Mouse (Mus musculus): Measurements from ENCODE around the gene Nfic.

GRCm38 (mm10) chr10:81378553-81379182, 76.8 kb downstream of the Nfic start:
- no peak for TF ChIP-seq POLR2A (IDR thresholded peaks at IDR 0.05; ENCODE audit: borderline replicate concordance, low read depth, low read length)
- TF ChIP-seq CTCF (IDR thresholded peaks at IDR 0.05; ENCODE audit: low read depth, low read length) = no peak
